Mouse (Mus musculus): ENCODE measurements around the gene Commd6.
A peak's percentile ranks its signal among the peaks of the same experiment; 100 is the strongest.

Gene Commd6

DNA sequence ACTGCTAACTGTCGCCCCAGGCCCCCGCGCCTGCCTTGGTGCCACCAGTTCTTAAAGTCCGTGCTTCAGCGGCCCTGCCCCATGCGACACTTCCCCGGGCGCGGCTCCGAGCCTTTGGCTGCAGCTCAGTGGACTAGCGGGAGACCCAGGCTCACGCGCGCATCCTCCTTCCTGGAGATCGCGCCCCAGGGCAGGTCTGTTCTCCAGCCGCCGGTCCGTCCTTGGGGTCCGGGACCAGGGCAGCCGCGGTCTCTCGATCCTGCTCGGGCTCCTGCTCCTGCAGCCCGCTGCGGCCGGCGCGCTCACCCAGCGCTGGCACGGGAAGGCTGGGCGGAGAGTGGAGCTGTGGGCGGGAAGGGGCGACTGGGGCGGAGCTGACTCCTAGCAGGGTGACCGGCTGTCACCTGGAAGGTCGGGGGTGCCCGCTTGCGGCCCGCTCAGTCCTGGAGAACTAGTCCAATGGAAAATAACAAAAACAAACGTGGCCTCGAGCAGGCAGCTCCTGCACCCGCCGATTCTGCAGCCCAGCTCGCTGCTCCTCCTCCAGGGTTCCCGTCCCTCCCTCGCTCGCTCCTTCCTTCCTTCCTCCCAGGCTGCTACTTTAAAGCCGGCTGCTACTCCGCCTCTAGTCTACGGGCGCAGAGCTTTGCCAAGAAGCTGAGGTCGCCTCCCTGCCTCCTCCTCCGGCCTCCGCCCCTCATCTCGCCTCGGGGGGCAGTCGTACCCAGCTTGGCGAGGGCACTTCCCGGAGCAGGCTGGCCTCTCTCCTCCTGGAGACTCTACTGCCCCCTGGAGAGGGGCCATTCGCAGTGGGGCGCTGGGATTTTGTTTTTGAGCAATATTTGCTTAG, 31.7 kb downstream of the Commd6 start, which contains the start of gene Tbc1d4:
Gene Tbc1d4, minus strand, starts transcription at position 673 of the 850 bp plus-strand sequence.
- DNase-seq, result peak; percentile 99

DNA sequence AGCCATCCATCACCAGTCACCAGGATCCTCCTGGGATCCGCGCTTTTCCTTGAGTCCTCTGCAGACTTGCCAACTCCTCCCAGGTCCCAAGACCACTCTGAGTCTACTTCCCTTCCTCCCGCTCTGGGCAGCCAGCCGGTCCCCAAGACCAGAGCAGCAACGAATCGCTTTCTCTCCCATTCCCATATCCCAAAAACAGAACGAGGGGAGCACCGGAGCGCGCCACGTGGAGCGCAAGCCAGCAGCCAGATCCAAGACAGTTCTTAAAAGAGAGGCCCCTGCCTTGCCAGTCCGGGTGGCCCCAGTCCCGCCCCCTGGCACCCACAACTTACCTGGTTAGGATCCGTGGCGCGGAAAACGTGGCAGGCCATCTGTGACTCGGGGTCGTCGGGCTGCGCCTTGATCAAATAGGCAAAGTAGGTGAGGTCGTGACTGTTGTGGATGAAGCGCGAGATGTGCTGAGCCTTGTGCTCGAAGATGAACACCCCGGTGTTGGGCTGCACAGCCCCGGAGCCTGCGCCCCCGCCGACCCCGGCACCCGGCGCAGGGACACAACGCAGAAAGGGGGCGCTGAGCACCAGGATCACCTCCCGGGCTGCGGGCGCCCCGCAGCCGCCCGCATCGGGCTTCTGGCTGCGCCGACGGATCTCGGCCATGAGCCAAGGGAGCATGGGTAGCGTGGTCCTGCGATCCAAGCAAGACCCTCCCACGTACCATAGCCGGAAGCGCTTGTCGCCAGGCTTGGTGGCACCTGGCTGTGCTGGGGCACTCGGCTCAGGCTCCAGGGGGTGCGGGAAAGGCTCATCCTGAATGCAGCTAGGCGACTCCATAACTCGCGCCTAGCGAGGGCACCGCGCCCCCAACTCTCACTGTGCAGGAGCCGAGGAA, 32.6 kb downstream of the Commd6 start:
- DNase-seq, result peak; percentile 95

DNA sequence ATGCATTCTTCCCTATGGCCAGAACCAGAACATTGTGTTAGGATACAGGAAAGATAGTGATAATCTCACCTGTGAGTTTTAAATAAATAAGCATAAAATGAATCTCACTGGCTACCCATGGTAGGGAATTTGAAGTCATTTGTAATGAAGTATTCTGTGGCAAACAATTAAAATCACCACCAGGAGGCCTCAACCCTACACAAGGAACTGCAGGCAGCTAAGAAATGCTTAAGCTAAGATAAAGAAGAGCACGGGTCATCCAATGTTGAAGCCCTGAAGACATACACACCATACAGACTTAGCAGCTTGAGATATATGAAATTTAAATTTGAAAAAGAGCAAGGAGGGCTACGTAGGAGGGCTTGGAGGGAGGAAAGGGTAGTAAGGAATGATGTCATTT, 34.6 kb downstream of the Commd6 start:
- peak; percentile 70 for DNase-seq

DNA sequence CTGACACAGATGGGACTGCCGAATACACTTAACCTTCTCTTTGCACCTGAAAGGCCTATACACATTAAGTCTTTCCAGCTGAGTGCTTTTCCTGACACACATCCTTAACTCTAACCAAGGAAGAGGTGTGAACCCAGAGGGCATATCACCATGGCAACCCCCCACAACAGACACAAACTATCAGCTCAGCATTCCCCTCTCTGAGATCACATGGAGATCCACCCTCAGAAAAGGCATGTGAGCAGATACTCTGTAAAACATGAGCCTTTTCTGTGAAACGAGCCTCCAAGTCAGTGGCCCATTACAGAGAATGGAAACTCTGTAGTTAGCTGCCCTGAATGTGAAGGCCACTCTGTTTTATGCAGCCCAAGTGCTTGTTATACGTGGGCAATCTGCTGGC, 37.6 kb downstream of the Commd6 start:
- peak; percentile 71 for DNase-seq

DNA sequence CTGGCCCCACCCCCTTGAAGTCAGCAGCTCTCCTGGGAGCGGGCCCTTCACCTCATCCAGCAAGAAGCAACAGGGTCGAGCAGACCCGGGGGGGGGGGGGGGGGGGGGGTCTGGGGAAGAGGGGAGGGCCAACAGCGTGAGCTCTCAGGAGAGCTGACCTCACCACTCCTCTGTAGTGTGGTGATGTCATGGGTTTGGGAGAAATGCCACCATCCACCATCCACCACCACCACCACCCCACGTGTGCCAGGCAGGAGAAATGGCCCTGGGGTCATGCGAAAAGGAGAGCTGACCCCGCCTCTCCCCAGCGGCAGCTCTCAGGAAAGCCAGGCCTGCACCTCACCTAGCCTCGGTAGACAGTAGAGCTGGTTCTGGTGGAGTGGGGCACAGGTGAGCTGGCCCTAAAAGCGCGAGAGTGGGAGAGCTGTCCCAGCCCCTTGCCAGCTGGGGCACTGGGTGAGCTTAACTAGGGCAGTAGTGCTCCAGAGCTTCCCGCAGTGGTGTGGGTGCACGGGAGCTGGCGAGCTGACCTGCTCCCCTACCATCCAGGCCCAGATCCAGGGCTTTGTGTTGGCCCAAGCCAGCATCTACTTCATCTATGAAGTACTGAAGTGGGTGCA, 43.3 kb downstream of the Commd6 start:
- DNase-seq, result peak; percentile 89

DNA sequence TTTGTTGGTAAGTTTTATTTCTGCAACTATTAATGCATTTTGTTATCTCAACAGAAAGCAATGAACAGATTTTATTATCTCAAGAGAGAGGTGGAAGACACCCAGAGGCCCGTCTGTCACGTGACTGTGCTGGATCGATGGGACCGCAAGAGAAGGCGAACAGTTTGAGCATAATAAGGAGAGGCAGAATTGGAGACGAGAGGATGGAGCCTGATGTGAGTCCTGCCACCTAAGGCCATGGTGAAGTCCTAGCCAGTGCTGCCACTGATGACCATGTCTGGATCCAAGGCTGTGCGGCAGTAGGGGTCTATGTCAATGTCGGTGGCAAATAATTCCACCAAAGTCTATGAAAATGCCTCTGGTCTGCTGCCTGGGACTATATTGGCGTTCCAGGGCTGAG, 43.8 kb downstream of the Commd6 start:
- DNase-seq, result peak; percentile 79

DNA sequence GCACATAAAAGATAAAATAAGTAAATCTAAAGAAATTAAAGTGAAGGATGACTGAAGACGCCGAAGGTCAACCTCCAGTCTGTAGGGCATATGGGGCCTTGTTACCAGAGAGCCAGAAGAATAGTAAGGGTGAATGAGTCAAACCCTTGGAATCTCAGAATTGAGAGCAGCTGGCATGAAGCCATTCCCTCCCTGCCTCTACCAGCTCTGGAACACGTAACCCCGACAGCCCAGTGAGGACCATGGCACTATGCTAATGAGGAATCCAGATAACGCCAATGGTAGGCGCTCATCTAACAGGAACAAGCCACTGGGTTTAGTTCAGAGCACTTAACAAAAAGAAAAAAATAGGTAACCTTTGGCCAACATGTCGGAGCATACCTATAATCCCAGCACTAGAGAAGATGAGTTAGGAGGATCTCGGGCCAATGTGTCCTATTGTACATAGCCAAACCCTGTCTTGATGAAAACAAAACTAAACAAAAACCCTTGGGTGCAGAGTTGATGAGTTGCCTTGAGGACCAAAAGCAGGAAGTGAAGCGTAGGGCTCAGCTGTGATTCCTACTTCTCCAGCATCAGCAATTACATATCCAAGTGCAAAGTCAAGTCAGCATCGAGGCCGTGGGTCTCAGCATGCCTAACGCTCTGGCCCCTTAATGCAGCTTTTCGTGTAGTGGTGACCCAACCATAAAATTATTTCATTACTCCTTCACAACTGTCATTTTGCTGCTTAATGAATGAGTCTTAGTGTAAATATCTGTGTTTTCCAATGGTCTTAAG, 45.0 kb downstream of the Commd6 start:
- DNase-seq, result peak; percentile 92

DNA sequence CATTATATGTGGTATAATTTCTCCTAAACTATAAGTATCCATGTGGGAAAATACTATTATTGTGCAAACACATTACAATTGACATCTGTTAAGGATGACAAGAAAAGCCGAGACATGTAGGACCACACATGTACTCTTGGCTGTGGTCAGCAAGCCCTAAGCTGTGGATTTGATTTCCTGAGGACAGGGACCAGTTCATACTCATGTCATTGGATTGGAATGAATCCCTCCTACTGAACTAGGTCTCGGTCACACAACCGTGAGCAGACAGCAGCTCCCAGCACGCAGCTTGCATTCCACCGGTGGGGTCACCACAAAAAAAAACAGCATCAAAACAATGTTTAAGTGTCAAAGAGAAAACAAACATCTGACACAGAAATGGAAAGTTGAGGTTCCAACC, 46.5 kb downstream of the Commd6 start:
- DNase-seq, result peak; percentile 55

DNA sequence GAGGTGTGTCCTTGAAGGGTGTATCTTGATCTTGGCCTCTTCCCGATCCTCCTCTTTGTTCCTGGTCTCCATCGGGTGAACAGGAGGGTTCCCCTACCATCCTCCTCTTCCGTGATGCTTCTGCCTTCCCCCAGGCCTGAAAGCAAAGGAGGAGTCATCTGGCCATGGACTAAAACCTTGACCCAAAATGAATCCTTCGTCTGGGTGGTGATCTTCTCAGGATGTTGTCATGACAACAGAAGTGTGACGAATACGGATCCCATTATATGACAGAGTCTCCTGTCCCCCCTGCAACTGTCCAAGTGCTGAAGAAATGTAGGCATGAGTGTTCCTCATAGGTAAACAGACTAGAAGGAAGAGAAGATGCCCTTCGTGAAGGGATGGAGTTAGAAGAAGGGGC, 47.1 kb downstream of the Commd6 start:
- peak; percentile 27 for DNase-seq

DNA sequence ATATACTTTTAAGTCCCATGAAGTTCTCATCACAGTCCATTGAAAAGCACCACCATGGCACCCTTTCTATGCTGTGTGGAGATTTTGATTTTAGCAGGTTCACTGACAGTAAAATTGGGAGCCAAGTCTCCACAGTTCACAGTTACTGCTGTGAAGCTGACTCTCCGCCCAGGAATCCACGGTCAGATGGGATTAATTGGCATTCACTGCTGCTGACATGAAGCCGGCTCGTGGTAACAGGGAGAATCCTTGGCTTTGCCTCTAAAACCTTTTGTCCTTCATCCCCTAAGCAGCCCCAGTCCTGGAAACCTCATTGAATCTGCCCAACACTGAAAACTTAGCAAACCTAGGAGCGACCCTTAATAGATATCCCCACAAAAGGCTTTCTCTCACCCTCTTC, 49.4 kb downstream of the Commd6 start:
- DNase-seq, result peak; percentile 89

DNA sequence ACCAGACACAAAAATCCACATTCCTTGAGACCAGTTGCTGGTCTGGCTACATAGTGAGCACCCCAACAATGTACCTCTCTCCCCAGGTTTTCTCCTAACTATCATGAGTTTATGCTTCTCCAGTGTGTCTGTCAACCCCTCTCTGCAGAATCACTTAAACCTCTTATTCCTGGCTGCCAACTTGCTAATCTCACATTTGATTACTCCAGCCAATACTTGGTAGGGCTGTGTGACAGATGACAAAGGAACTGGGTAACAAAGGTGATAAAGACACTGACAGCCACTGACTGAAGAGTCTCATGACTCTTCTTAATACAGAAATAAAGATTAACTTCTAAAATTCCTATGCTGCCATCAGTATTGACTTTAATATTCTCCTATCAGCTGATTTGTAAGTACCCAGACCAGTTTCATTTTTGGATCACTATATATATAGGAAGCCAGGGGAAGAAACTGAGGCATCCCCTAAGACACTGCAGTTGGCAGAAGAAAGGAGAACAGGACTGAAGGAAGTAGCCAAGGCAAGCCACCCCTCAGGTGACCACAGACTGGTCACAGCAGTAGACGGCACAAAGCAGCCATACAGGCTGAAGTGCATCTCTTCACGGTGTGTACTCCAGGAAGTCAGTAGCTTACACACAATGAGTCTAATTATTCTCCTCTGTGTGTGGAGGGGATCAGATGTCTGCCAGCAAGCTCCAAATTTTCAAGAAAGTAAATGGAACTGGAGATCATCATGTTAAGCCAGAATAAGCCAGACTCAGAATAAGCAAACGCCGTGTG, 52.1 kb downstream of the Commd6 start:
- DNase-seq, result peak; percentile 66

DNA sequence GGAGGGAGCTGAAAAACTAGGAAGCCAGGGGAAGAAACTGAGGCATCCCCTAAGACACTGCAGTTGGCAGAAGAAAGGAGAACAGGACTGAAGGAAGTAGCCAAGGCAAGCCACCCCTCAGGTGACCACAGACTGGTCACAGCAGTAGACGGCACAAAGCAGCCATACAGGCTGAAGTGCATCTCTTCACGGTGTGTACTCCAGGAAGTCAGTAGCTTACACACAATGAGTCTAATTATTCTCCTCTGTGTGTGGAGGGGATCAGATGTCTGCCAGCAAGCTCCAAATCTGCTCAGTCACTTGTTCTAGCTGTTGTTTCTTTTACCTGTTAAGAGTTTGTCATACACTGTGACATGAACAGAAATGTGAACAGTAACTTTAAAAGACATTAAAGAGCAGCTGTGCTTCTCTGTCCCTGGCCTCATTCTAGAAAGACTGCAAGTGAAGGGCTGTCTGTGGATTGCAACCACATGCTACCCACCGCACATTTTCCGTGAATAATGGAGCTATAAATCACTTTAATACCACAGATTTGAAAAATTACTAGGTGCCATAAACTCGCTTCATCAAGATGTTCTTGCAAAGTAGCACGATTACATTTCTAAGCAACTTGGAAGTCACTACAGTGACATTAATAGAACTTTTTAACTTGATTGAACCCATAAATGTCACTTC, 53.0 kb downstream of the Commd6 start:
- peak; percentile 53 for DNase-seq

DNA sequence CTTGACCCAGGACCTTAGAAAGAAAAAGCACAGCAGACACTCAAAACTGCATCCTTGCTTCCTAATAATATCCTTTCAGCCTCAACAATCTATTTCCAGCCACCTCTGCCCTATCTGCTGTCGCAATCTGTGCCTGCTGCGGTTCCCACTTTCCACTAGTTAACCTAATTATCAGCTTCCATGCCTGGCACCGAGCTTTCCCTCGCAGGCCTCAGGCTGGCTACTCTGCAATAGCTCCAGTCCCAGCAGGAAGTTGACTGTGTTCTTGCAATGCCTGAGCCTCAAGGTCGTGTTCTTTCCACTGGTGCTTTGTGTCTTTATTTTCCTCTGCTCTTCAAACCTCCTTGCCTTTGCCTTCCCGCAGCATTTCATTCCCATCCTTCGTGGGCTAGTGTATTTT, 54.4 kb downstream of the Commd6 start:
- peak; percentile 90 for DNase-seq

Measured in heart, adult 11 months (tissue).